Mouse (Mus musculus) G1E (cell line): ENCODE data around the gene Gm20532.

ENCODE experiments used
- CTCF ChIP-seq: IDR thresholded peaks from 2 replicates; pipeline ENCODE4 v1.5.1; 2012; ENCODE audit warnings: low read depth, low read length, inconsistent platforms, mixed read lengths
- GATA1 ChIP-seq: IDR thresholded peaks from 2 replicates; pipeline ENCODE4 v1.6.1; 2012; ENCODE audit warnings: borderline replicate concordance, low read length, inconsistent platforms, mixed read lengths
- GATA2 ChIP-seq: IDR thresholded peaks from 2 replicates; pipeline ENCODE4 v1.6.1; 2012; ENCODE audit warnings: low read depth, low read length, inconsistent platforms, borderline replicate concordance
- POLR2AphosphoS5 ChIP-seq: IDR thresholded peaks from 2 replicates; pipeline ENCODE4 v1.6.1; 2012; ENCODE audit warnings: low read depth, low read length, inconsistent platforms; ENCODE audit not compliant: insufficient replicate concordance
- TAL1 ChIP-seq: conservative IDR thresholded peaks from 2 replicates; pipeline ENCODE4 v1.6.1; 2012; ENCODE audit warnings: low read depth, low read length, inconsistent platforms, mixed read lengths

- TF ChIP-seq CTCF (no peak), GATA1 (no peak), GATA2 (no peak), TAL1 (no peak), POLR2AphosphoS5 (no peak)
Measured at GRCm38 (mm10) chr2:26590282-26590681, 3.8 kb downstream of the Gm20532 start.
